Mouse (Mus musculus): ENCODE measurements around the gene Ube2c.
A peak's percentile ranks its signal among the peaks of the same experiment; 100 is the strongest.
"Not testable (repeated sequence)": the region's sequence is repeated elsewhere in the genome, so short reads cannot be mapped to it uniquely, and the experiment has no call there.

The Ube2c gene

GRCm38 (mm10) chr2:164787779-164788178 is 18.1 kb downstream of the Ube2c start:
- no peak for DNase-seq (ENCODE audit: low spot score)

- no peak for DNase-seq (ENCODE audit: low spot score)
Measured at GRCm38 (mm10) chr2:164788411-164788810, 18.7 kb downstream of the Ube2c start.

- no peak for DNase-seq (ENCODE audit: low spot score)
Measured at GRCm38 (mm10) chr2:164790451-164790850, 20.8 kb downstream of the Ube2c start.

GRCm38 (mm10) chr2:164791841-164792261 is 22.2 kb downstream of the Ube2c start:
- no peak for DNase-seq (ENCODE audit: low spot score)

GRCm38 (mm10) chr2:164792400-164793190 is 22.9 kb downstream of the Ube2c start:
- no peak for DNase-seq (ENCODE audit: low spot score)

- no peak for DNase-seq (ENCODE audit: low spot score)
Measured at GRCm38 (mm10) chr2:164793236-164793635, 23.5 kb downstream of the Ube2c start.

- no peak for DNase-seq (ENCODE audit: low spot score)
Measured at GRCm38 (mm10) chr2:164793772-164794171, 24.1 kb downstream of the Ube2c start.

GRCm38 (mm10) chr2:164794293-164794692 is 24.6 kb downstream of the Ube2c start:
- peak; percentile 79 for DNase-seq (ENCODE audit: low spot score)

GRCm38 (mm10) chr2:164795868-164796267 is 26.2 kb downstream of the Ube2c start:
- DNase-seq (ENCODE audit: low spot score), result no peak

GRCm38 (mm10) chr2:164798554-164798953 is 28.9 kb downstream of the Ube2c start:
- not testable (repeated sequence) for DNase-seq (ENCODE audit: low spot score)

GRCm38 (mm10) chr2:164800252-164801004 is 30.7 kb downstream of the Ube2c start:
- no peak for DNase-seq (ENCODE audit: low spot score)

- DNase-seq (ENCODE audit: low spot score), result no peak
Measured at GRCm38 (mm10) chr2:164803201-164803920, 33.7 kb downstream of the Ube2c start.

- DNase-seq (ENCODE audit: low spot score), result no peak
Measured at GRCm38 (mm10) chr2:164803921-164804313, 34.2 kb downstream of the Ube2c start.

- DNase-seq (ENCODE audit: low spot score), result peak; percentile 100
Measured at GRCm38 (mm10) chr2:164804533-164805331, 35.0 kb downstream of the Ube2c start, which contains the start of the genes Acot8 and Zswim3. TSS of gene Acot8 (minus strand) at chr2:164804882. TSS of gene Zswim3 (plus strand) at chr2:164805098.

- no peak for DNase-seq (ENCODE audit: low spot score)
Measured at GRCm38 (mm10) chr2:164805332-164805718, 35.6 kb downstream of the Ube2c start.

- DNase-seq (ENCODE audit: low spot score), result no peak
Measured at GRCm38 (mm10) chr2:164806614-164807013, 36.9 kb downstream of the Ube2c start.

- DNase-seq (ENCODE audit: low spot score), result no peak
Measured at GRCm38 (mm10) chr2:164813557-164813956, 43.9 kb downstream of the Ube2c start.

- DNase-seq (ENCODE audit: low spot score), result no peak
Measured at GRCm38 (mm10) chr2:164815348-164815747, 45.6 kb downstream of the Ube2c start.

- DNase-seq (ENCODE audit: low spot score), result no peak
Measured at GRCm38 (mm10) chr2:164815821-164816220, 46.1 kb downstream of the Ube2c start.

- DNase-seq (ENCODE audit: low spot score), result no peak
Measured at GRCm38 (mm10) chr2:164817206-164817605, 47.5 kb downstream of the Ube2c start.

- DNase-seq (ENCODE audit: low spot score), result no peak
Measured at GRCm38 (mm10) chr2:164817703-164818102, 48.0 kb downstream of the Ube2c start.

GRCm38 (mm10) chr2:164821060-164821459 is 51.4 kb downstream of the Ube2c start:
- DNase-seq (ENCODE audit: low spot score), result no peak
